13 mouse cellular contexts compared by ENCODE assay signal in genomic region chr1:151684451-151684892, GRCm38 (mm10).
DNase-seq lines count a peak whose midpoint lies in the region; ATAC-seq and TF ChIP-seq lines count a peak whose summit lies in the region.
"Had no signal": no experiment of that assay in that cellular context is flagged by ENCODE, and none has a peak within 500 bp of the region (broad histone marks: within the 10 kb centered on the region; RNA-seq: fewer than 3 reads in every experiment).

No protein-coding gene starts in this region.

- ATAC-seq in limb, embryonic 12.5 days (ENCODE audit: insufficient number of reproducible peaks, insufficient read depth, low FRiP score, low TSS enrichment, low read depth), result peak; percentile 65; the same call in 1 of the 2 replicates
- no peak for ATAC-seq in stomach, postnatal 0 days (ENCODE audit: low FRiP score, low TSS enrichment)
- ATAC-seq in liver, embryonic 12.5 days, result no peak
- ATAC-seq: forebrain, embryonic 14.5 days; intestine, embryonic 16.5 days had no signal

- H3K27me3 ChIP-seq in testis, adult 2 months (ENCODE audit: control insufficient read depth, insufficient read depth, low read length), result no peaks in the 10 kb centered on the region
- no peaks in the 10 kb centered on the region for H3K27me3 ChIP-seq in limb, embryonic 12.5 days
- no peaks in the 10 kb centered on the region for H3K27me3 ChIP-seq in stomach, postnatal 0 days (ENCODE audit: control insufficient read depth, insufficient read depth, low read length)
- no peaks in the 10 kb centered on the region for H3K27me3 ChIP-seq in liver, embryonic 12.5 days (replicated peaks)

- WGBS in limb, embryonic 12.5 days, result 30% methylated on average over 7 of the region's 7 CpGs
- WGBS in stomach, postnatal 0 days, result 57% methylated on average over 7 of the region's 7 CpGs
- 72% methylated on average over 7 of the region's 7 CpGs for WGBS in liver, embryonic 12.5 days (ENCODE audit: insufficient replicate concordance)

- TF ChIP-seq EP300 in stomach, postnatal 0 days (optimal IDR thresholded peaks at IDR 0.05), result no peak

- peak overlapping the region; percentile 81 for H3K27ac ChIP-seq in testis, adult 2 months (ENCODE audit: control insufficient read depth, insufficient read depth, low read depth, low read length)
- H3K27ac ChIP-seq in limb, embryonic 12.5 days, result peak overlapping the region; percentile 72
- peak overlapping the region; percentile 18; the same call in 1 of the 2 replicates for H3K27ac ChIP-seq in stomach, postnatal 0 days (replicated peaks)
- H3K27ac ChIP-seq in liver, embryonic 12.5 days, result no peak overlapping the region

- no peak overlapping the region for H3K4me3 ChIP-seq in testis, adult 2 months (ENCODE audit: control insufficient read depth, low read depth, low read length)
- no peak overlapping the region for H3K4me3 ChIP-seq in limb, embryonic 12.5 days (replicated peaks)
- no peak overlapping the region for H3K4me3 ChIP-seq in stomach, postnatal 0 days (ENCODE audit: low read depth, low read length)
- no peak overlapping the region for H3K4me3 ChIP-seq in liver, embryonic 12.5 days

- H3K9ac ChIP-seq in limb, embryonic 12.5 days (replicated peaks), result no peak overlapping the region
- no peak overlapping the region for H3K9ac ChIP-seq in stomach, postnatal 0 days (ENCODE audit: low read length)
- no peak overlapping the region for H3K9ac ChIP-seq in liver, embryonic 12.5 days

- no peak for TF ChIP-seq CTCF in testis, adult 2 months (IDR thresholded peaks at IDR 0.05; ENCODE audit: control insufficient read depth, insufficient read depth, insufficient replicate concordance, low read depth, low read length)
- TF ChIP-seq CTCF in stomach, postnatal 0 days (IDR thresholded peaks at IDR 0.05; ENCODE audit: low read depth), result no peak

- H3K36me3 ChIP-seq in testis, adult 2 months (ENCODE audit: control insufficient read depth, insufficient read depth, low read length), result no peaks in the 10 kb centered on the region
- H3K36me3 ChIP-seq in limb, embryonic 12.5 days, result no peaks in the 10 kb centered on the region
- H3K36me3 ChIP-seq in stomach, postnatal 0 days (ENCODE audit: control insufficient read depth, insufficient read depth, low read length), result no peaks in the 10 kb centered on the region
- H3K36me3 ChIP-seq in liver, embryonic 12.5 days, result no peaks in the 10 kb centered on the region

- intact Hi-C loops in heart, postnatal 25 days (cut with DNase I), result no loop called here

- no peak overlapping the region for H3K4me2 ChIP-seq in limb, embryonic 12.5 days
- no peak overlapping the region for H3K4me2 ChIP-seq in stomach, postnatal 0 days (replicated peaks; ENCODE audit: low read depth)
- H3K4me2 ChIP-seq in liver, embryonic 12.5 days, result no peak overlapping the region

- TF ChIP-seq POLR2A in testis, adult 2 months (IDR thresholded peaks at IDR 0.05; ENCODE audit: control insufficient read depth, low read depth, low read length), result no peak

- peaks cover 2% of the 10 kb centered on the region; the same call in 1 of the 2 replicates for H3K4me1 ChIP-seq in testis, adult 2 months (ENCODE audit: control insufficient read depth, insufficient read depth, low read length)
- H3K4me1 ChIP-seq in limb, embryonic 12.5 days (replicated peaks), result peaks cover 34% of the 10 kb centered on the region
- H3K4me1 ChIP-seq in stomach, postnatal 0 days (replicated peaks; ENCODE audit: control insufficient read depth, insufficient read depth), result peaks cover 5% of the 10 kb centered on the region; the same call in 1 of the 2 replicates
- H3K4me1 ChIP-seq in liver, embryonic 12.5 days, result no peaks in the 10 kb centered on the region

- peak; percentile 96 for DNase-seq in heart, adult 11 months
- DNase-seq in heart, postnatal 25 days (ENCODE audit: low spot score), result no peak
- no peak for DNase-seq in testis, postnatal 10 days (ENCODE audit: low spot score)
- no peak for DNase-seq in stomach, postnatal 0 days (ENCODE audit: low spot score)
- no peak for DNase-seq in left cerebral cortex, adult 8-10 months (ENCODE audit: low spot score in 2 of 2)
- DNase-seq: B cell, adult 2 months; lung, postnatal 4 days; right cerebral cortex, adult 18-20 months had no signal

- H3K9me3 ChIP-seq in limb, embryonic 12.5 days, result no peaks in the 10 kb centered on the region
- no peaks in the 10 kb centered on the region for H3K9me3 ChIP-seq in stomach, postnatal 0 days (ENCODE audit: control insufficient read depth, low read length)
- H3K9me3 ChIP-seq in liver, embryonic 12.5 days (replicated peaks), result no peaks in the 10 kb centered on the region
